Mouse (Mus musculus) midbrain, embryonic 13.5 days (tissue): ENCODE measurements around the gene Nkap. TPM values are rescaled to one million over a fixed set of nuclear protein-coding genes. Genes with fewer than 3 reads are reported as not detected.
"Not testable (repeated sequence)": the region's sequence is repeated elsewhere in the genome, so short reads cannot be mapped to it uniquely, and the experiment has no call there.

ENCODE experiments used
- ATAC-seq: fragments of 200-750 bp; cut with Nextera tagmentation; 2 replicates; pipeline ENCODE4 v1.8.0; 2017; ENCODE audit warnings: mild to moderate bottlenecking, moderate TSS enrichment, moderate library complexity
- H3K27ac ChIP-seq: fragments of 300-500 bp; sonication (generic); 2 replicates; pipeline ENCODE4 v1.5.1; 2015; ENCODE audit warnings: inconsistent platforms, mild to moderate bottlenecking, moderate library complexity
- H3K27me3 ChIP-seq: fragments of 300-500 bp; sonication (generic); 2 replicates; pipeline ENCODE4 v1.6.1; 2015; ENCODE audit warnings: mild to moderate bottlenecking, inconsistent platforms
- H3K36me3 ChIP-seq: fragments of 300-500 bp; sonication (generic); 2 replicates; pipeline ENCODE4 v1.6.1; 2015; ENCODE audit warnings: mild to moderate bottlenecking, inconsistent platforms
- H3K4me1 ChIP-seq: fragments of 300-500 bp; sonication (generic); replicated peaks from 2 replicates; pipeline ENCODE4 v1.6.1; 2015; ENCODE audit warnings: inconsistent platforms
- H3K4me2 ChIP-seq: fragments of 300-500 bp; sonication (generic); replicated peaks from 2 replicates; pipeline ENCODE4 v1.6.1; 2015; ENCODE audit warnings: moderate library complexity, mild to moderate bottlenecking, inconsistent platforms
- H3K4me3 ChIP-seq: fragments of 300-500 bp; sonication (generic); replicated peaks from 2 replicates; pipeline ENCODE4 v1.5.1; 2015; ENCODE audit warnings: mild to moderate bottlenecking, inconsistent platforms
- H3K9ac ChIP-seq: fragments of 300-500 bp; sonication (generic); replicated peaks from 2 replicates; pipeline ENCODE4 v1.6.1; 2015; ENCODE audit warnings: mild to moderate bottlenecking, inconsistent platforms
- H3K9me3 ChIP-seq: fragments of 300-500 bp; sonication (generic); 2 replicates; pipeline ENCODE4 v1.6.1; 2016; ENCODE audit warnings: mild to moderate bottlenecking, inconsistent platforms
- WGBS: fragments of 180-500 bp; shearing (Covaris S2); methylation state at CpG from one replicate; pipeline ENCODE4 v1.1.7; 2015; 5-methylcytosine and 5-hydroxymethylcytosine counted together
- polyA plus RNA-seq: library from polyadenylated mRNA; unstranded; fragments of >200 nt; fragmentation: Nextera tagmentation; extraction: Ambion mirVana; gene quantifications from 2 replicates; pipeline ENCODE4 v1.2.1, GENCODE M21; 2015

Nkap gene
- polyA plus RNA-seq, 1 experiment from 2014 or later, result 23.7 TPM

DNA sequence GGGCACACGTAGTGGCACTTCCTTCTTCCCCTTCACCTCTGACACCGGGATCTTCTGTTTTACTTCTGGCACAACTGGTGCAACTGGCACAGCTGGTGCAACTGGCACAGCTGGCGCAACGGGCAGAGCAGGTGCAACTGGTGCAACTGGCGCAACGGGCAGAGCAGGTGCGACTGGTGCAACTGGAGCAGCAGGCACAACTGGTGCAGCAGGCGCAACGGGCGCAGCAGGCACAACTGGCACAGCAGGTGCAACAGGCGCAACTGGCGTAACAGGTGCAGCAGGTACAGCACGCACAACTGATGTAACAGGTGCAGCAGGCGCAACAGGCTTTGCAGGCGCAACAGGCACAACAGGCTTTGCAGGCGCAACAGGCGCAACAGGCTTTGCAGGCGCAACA lies 36.5 kb downstream of the Nkap start:
- Histone ChIP-seq H3K4me2 (no peak overlapping the region), H3K27ac (no peak overlapping the region), H3K27me3 (no peaks in the 10 kb centered on the region), H3K4me3 (no peak overlapping the region), H3K9ac (no peak overlapping the region), H3K9me3 (no peaks in the 10 kb centered on the region), H3K4me1 (no peaks in the 10 kb centered on the region), H3K36me3 (no peaks in the 10 kb centered on the region)
- 80% methylated on average over 18 of the region's 18 CpGs for WGBS
- no peak for ATAC-seq

- no peaks in the 10 kb centered on the region for H3K27me3 ChIP-seq
- ATAC-seq, result no peak
- H3K9me3 ChIP-seq, result no peaks in the 10 kb centered on the region
- H3K4me2 ChIP-seq, result no peak overlapping the region
- WGBS, result 39% methylated on average over 3 of the region's 3 CpGs
- no peak overlapping the region for H3K27ac ChIP-seq
- no peaks in the 10 kb centered on the region for H3K4me1 ChIP-seq
- H3K9ac ChIP-seq, result no peak overlapping the region
- no peak overlapping the region for H3K4me3 ChIP-seq
- no peaks in the 10 kb centered on the region for H3K36me3 ChIP-seq
Observed at GRCm38 (mm10) chrX:37167085-37167484, 40.5 kb downstream of the Nkap start.

DNA sequence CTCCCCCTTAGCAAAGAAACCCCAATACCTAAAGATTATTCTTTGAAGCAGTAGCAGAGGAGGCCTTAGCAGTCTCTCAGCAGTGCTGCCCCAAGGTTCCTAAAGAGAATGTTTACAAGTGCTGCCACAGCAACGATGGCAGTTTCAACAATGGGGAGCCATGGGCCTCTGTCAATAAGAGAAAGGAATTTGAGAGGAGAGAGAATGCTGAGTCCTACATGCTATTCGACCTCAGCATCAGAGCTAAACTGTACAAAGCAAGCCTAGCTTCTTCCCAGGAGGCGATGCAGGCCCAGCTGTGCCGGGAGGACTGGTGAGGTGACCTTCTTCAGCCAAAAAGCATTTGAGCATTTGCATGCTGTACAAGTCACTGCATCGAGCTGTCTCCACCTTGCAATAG lies 42.1 kb downstream of the Nkap start, which contains the start of gene Akap14:
Gene Akap14 (minus strand): TSS at position 101 of the 400 bp plus-strand sequence.
- no peaks in the 10 kb centered on the region for H3K27me3 ChIP-seq
- WGBS, result 45% methylated on average over 5 of the region's 5 CpGs
- no peaks in the 10 kb centered on the region for H3K36me3 ChIP-seq
- no peaks in the 10 kb centered on the region for H3K9me3 ChIP-seq
- no peak within 1 kb of the TSS for H3K4me2 ChIP-seq
- no peak within 1 kb of the TSS for H3K9ac ChIP-seq
- peak within 1 kb of the TSS; percentile 3; the same call in 1 of the 2 replicates for H3K27ac ChIP-seq
- H3K4me3 ChIP-seq, result no peak within 1 kb of the TSS
- ATAC-seq, result no peak
- no peaks in the 10 kb centered on the region for H3K4me1 ChIP-seq

DNA sequence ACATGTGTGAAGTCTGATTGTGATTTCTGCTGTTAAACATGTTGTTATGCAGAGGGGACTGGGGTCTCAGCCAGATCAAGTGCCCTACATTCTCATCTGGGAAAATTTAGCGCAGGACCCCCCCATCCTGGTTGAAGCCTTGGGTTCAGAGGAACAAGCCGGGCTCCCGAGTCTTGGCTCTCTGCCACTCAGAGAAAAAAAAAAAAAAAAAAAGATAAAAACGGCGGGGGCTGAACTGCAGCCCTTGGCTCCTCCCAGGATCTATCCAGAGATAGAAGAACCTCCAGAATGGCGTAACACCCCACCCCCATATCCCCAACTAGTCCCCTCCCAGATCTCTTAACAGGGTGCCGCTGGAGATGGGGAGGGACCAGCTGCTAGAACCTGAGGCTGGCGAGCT lies 57.8 kb downstream of the Nkap start:
- ATAC-seq, H3K4me2 ChIP-seq, H3K27ac ChIP-seq, H3K4me1 ChIP-seq, H3K9ac ChIP-seq, H3K36me3 ChIP-seq, H3K4me3 ChIP-seq, H3K27me3 ChIP-seq, H3K9me3 ChIP-seq: not testable (repeated sequence)
- 69% methylated on average over 4 of the region's 8 CpGs for WGBS

GRCm38 (mm10) chrX:37190755-37191104 lies 64.1 kb downstream of the Nkap start:
- H3K4me3 ChIP-seq, result peak overlapping the region; percentile 54
- 25% methylated on average over 20 of the region's 20 CpGs for WGBS
- H3K4me2 ChIP-seq, result peak overlapping the region; percentile 60
- no peak for ATAC-seq
- peak overlapping the region; percentile 65 for H3K9ac ChIP-seq
- peak overlapping the region; percentile 77; the same call in 1 of the 2 replicates for H3K27ac ChIP-seq
- H3K4me1 ChIP-seq, result peaks cover 13% of the 10 kb centered on the region
- no peaks in the 10 kb centered on the region for H3K27me3 ChIP-seq
- H3K36me3 ChIP-seq, result no peaks in the 10 kb centered on the region
- H3K9me3 ChIP-seq, result no peaks in the 10 kb centered on the region

DNA sequence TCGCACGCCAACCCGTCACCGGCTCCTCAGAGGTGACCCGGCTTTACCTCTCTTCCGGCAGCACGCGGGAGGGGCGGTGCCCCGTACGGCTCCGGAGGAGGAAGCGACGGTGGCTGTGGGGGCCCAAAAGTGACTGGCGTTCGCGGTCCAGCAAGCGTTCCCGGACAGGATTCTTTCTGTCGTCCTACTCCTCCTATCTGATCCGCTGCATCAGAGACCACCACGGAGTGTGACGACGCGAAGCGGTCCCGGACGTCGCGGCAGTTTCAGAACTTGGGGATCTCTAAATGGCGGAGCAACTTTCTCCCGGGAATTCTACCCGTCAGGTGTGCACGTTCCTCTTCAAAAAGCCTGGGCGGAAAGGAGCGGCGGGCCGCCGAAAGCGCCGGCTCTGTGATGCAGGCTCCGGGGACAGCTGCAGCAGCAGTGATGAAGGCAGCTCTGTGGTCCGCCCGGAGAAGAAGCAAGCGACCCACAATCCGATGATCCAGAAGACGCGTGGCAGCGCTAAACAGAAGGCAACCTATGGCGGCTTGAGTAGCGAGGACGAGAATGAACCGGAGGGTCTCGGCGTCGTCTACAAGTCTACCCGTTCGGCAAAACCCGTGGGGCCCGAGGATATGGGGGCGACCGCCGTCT lies 64.6 kb downstream of the Nkap start, which contains the start of the genes Ndufa1 and Rnf113a1:
Gene Ndufa1 (minus strand): TSS at position 59 of the 639 bp plus-strand sequence.
Gene Rnf113a1 (plus strand): TSS at position 141 of the 639 bp plus-strand sequence.
- Histone ChIP-seq H3K36me3 (no peaks in the 10 kb centered on the region), H3K27ac (peak within 1 kb of the TSS; percentile 77), H3K4me1 (peaks cover 13% of the 10 kb centered on the region), H3K4me2 (peak within 1 kb of the TSS; percentile 60), H3K4me3 (peak within 1 kb of the TSS; percentile 54), H3K27me3 (no peaks in the 10 kb centered on the region), H3K9me3 (no peaks in the 10 kb centered on the region), H3K9ac (peak within 1 kb of the TSS; percentile 65)
- peak; percentile 94 for ATAC-seq
- WGBS, result 21% methylated on average over 63 of the region's 63 CpGs

GRCm38 (mm10) chrX:37191744-37192379 lies 65.3 kb downstream of the Nkap start:
- peak overlapping the region; percentile 54 for H3K4me3 ChIP-seq
- H3K27ac ChIP-seq, result peak overlapping the region; percentile 77
- H3K9ac ChIP-seq, result peak overlapping the region; percentile 65
- no peaks in the 10 kb centered on the region for H3K27me3 ChIP-seq
- peaks cover 13% of the 10 kb centered on the region for H3K4me1 ChIP-seq
- whole genome bisulfite sequencing, result 33% methylated on average over 28 of the region's 28 CpGs
- peak overlapping the region; percentile 60 for H3K4me2 ChIP-seq
- no peak; the same call in none of the 2 replicates for ATAC-seq
- H3K9me3 ChIP-seq, result no peaks in the 10 kb centered on the region
- H3K36me3 ChIP-seq, result no peaks in the 10 kb centered on the region

DNA sequence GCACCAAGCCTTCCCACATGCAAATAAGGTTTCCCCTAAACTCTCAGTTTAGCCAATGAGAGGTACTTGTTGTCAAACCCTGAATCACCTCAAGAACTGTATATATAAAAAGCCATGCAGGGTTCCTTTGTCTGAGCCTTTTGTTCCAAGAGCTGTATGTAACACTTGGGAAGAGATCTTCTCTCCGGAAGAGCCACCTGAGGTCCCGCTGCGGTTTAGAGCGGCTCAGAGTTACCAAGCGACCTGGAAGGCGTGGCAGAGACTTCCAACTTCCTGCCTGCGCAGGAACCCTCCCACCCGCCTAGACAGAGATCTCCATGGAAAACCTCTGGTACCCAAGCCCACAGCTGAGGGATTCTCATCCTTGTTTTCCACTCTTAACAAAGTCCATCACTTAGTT lies 72.1 kb downstream of the Nkap start:
- H3K4me2 ChIP-seq, result no peak overlapping the region
- no peak overlapping the region for H3K4me3 ChIP-seq
- H3K4me1 ChIP-seq, result no peaks in the 10 kb centered on the region
- H3K27me3 ChIP-seq, result no peaks in the 10 kb centered on the region
- no peaks in the 10 kb centered on the region for H3K9me3 ChIP-seq
- WGBS, result 53% methylated on average over 8 of the region's 8 CpGs
- no peak overlapping the region for H3K9ac ChIP-seq
- H3K27ac ChIP-seq, result no peak overlapping the region
- ATAC-seq, result no peak
- H3K36me3 ChIP-seq, result no peaks in the 10 kb centered on the region

Other genes with a start within 250 kb of the Nkap start
- 12.4 and 14.6 TPM in 2 replicates for gene Nkrf, start 223.9 kb upstream of the Nkap start, polyA plus RNA-seq
- 67.0 and 68.5 TPM in 2 replicates for gene Sept6, start 135.0 kb upstream of the Nkap start, polyA plus RNA-seq
- not detected in 2 replicates for gene Sowahd, start 78.0 kb upstream of the Nkap start, polyA plus RNA-seq
- gene Rpl39, start 41.4 kb upstream of the Nkap start, polyA plus RNA-seq, result 354 and 378 TPM in 2 replicates
- 35.8 and 37.2 TPM in 2 replicates for gene Upf3b, start 16.5 kb upstream of the Nkap start, polyA plus RNA-seq
- gene Akap14, start 42.0 kb downstream of the Nkap start, polyA plus RNA-seq, result 0.14 and 0.42 TPM in 2 replicates
- gene Ndufa1, start 64.4 kb downstream of the Nkap start, polyA plus RNA-seq, result 624 and 640 TPM in 2 replicates
- 16.0 and 16.3 TPM in 2 replicates for gene Rnf113a1, start 64.5 kb downstream of the Nkap start, polyA plus RNA-seq
- gene Gm9, start 84.2 kb downstream of the Nkap start, polyA plus RNA-seq, result not detected in 2 replicates
- gene Rhox1, start 95.5 kb downstream of the Nkap start, polyA plus RNA-seq, result not detected in 2 replicates
- not detected in 2 replicates for gene Rhox2a, start 118.2 kb downstream of the Nkap start, polyA plus RNA-seq
- not detected in 2 replicates for gene Rhox3a, start 123.1 kb downstream of the Nkap start, polyA plus RNA-seq
- gene Rhox4a, start 138.5 kb downstream of the Nkap start, polyA plus RNA-seq, result not detected in 2 replicates